Mouse (Mus musculus) large intestine, adult 2 months (tissue): ENCODE measurements around the gene Slc35f3. TPM values are rescaled to one million over a fixed set of nuclear protein-coding genes. Genes with fewer than 3 reads are reported as not detected.

Experiments used
- DNase-seq: peaks from one replicate; pipeline ENCODE4 v3.0.0-alpha.2; 2012; ENCODE audit warnings: low read depth, low spot score
- WGBS: fragments of 180-500 bp; shearing (Covaris S2); methylation state at CpG from one replicate; pipeline ENCODE4 v1.1.7; 2018; 5-methylcytosine and 5-hydroxymethylcytosine counted together
- polyA plus RNA-seq: library from polyadenylated mRNA; depleted of rRNA; stranded (reverse); fragments of >200 nt; gene quantifications from 2 replicates; pipeline ENCODE4 v1.2.3, GENCODE M21; 2012

Slc35f3 gene
- polyA plus RNA-seq, 1 experiment, result 0.05 TPM

GRCm38 (mm10) chr8:126326136-126326535 lies 27.8 kb downstream of the Slc35f3 start:
- WGBS, result 47% methylated on average over 1 of the region's 1 CpGs
- no peak for DNase-seq

DNA sequence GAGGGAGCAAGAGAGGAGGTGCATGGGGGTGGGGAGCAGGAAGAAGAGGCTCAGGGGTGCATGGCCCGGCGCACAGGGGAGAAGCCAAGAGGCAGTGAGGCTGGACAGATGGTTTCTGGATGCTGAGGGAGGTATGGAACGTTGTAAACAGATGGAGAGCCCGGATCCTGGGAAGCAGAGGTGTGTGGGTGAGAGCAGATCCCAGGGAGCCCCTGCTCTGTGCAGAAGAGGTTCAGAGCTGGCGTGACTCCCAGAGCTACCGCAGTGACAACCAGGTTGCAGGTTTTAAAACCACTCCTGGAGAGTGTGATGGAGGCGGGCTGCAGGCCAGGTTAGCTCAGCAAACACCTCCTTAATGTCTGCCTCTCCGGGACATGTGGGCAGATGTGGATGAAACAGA lies 28.4 kb downstream of the Slc35f3 start:
- WGBS, result 64% methylated on average over 8 of the region's 8 CpGs
- no peak for DNase-seq

DNA sequence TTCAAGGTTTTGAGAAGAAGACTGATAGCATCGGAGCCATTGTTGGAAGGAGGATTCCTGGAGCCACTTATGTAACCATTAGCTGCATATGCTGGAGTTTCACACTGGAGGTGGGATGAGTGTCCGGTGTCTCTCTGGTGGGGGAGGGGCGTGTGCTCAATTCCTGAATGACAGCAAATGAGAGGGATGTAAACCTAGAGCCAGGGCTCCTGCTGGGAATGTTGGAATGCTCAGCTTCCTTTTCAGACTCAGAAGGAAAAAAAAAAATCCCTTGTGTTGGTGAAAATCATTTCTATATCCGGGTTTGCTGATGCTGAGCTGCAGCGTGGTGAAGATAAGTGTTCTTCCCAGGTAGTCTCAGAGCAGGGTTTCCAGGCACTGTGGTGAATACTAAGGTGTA lies 29.4 kb downstream of the Slc35f3 start:
- no peak for DNase-seq
- WGBS, result 56% methylated on average over 5 of the region's 5 CpGs

DNA sequence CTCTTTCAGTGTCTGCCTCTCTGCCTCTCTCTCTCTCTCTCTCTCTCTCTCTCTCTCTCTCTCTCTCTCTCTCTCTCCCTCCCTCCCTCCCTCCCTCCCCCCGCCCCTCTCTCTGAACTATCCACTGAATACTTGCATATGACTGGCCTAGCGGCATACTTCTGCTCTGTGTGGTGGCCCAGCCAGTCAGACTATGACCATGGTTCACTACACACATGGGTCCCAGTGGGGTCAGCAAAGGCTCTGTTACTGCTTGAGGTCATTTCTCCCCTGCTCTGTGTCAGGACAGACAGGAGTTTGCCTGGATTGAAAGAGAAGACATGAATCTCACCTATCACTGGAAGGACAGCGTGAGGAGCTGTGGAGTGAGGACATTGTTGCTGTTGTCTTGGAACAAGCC lies 40.5 kb downstream of the Slc35f3 start:
- DNase-seq, result no peak
- WGBS, result 85% methylated on average over 3 of the region's 3 CpGs

DNA sequence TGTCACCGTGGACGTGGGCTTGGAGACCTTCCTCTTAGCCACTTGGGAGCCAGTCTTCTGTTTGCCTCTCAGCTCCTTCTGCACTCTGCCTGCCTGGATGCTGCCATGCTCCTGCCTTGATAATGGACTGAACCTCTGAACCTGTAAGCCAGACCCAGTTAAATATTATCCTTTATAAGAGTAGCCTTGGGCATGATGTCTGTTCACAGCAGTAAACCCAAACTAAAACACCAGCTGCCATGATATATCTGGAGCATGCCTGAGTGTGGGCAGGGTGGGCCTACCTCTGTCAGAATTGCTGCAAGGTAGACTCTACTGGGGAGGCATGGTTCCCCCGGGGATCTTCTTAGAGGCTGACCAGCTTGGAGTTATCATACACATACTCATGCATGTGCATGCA lies 41.0 kb downstream of the Slc35f3 start:
- 41% methylated on average over 3 of the region's 3 CpGs for WGBS
- DNase-seq, result no peak

- 22% methylated on average over 1 of the region's 1 CpGs for WGBS
- DNase-seq, result no peak
Measured at GRCm38 (mm10) chr8:126341200-126341599, 42.8 kb downstream of the Slc35f3 start.

DNA sequence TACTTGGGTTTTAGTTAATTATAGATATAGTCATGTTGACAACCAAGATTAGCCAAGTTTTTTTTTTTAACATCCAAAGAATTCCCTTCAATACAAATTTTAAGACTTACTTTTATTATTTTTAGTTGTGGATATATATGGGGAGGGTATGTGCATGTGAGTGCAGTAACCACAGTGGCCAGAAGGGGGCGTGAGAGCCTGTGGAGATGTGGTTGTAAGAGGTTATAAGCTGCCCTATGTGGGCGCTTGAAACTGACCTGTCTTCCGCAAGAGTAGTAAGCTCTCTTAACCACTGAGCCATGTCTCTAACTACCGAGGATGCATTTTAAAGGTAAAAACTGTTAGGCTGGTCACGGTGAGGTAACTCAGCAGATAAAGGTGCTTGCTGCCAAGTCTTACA lies 45.1 kb downstream of the Slc35f3 start:
- WGBS, result 83% methylated on average over 5 of the region's 5 CpGs
- no peak for DNase-seq

DNA sequence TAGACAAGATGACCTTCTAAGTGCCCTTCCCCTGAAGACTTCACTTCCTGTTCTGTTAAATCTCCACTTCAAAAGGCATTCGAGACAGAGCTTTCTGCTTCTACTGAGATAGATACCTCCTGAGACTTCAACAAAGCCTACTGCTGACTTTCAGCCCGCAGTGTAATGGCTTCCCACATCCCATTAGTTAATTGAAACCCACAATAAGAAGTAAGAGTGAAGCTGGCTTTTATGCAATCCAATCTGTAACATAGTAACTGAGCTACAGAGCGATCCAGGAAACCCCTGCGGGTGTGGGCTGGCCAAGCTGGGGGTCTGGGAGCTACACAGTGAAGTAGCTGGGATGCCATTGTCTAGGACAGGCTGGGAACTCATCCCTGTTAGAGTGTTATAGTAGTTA lies 46.7 kb downstream of the Slc35f3 start:
- WGBS, result 62% methylated on average over 4 of the region's 4 CpGs
- DNase-seq, result no peak

- DNase-seq, result no peak
- WGBS, result 56% methylated on average over 1 of the region's 1 CpGs
Measured at GRCm38 (mm10) chr8:126353259-126353658, 54.9 kb downstream of the Slc35f3 start.

DNA sequence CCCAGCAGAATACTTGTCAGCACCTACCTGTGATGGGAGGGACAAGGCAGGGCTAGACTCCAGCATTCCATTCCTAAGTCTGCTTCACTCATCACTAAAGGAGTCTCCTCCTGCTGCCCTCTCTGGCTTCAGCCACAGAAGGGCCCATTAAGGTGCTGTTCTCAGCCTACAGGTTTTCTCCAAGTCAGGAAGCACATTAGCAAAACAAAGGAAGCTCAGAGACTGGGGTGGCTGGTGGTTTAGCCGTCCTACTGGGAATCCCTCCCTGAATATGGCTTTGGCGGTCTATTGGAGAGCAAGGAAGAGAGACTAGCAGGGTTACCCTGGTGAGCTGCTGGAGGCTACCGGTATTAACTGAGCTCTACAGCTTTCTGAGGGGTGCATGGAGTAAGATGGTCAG lies 59.6 kb downstream of the Slc35f3 start:
- WGBS, result 55% methylated on average over 3 of the region's 3 CpGs
- DNase-seq, result no peak

DNA sequence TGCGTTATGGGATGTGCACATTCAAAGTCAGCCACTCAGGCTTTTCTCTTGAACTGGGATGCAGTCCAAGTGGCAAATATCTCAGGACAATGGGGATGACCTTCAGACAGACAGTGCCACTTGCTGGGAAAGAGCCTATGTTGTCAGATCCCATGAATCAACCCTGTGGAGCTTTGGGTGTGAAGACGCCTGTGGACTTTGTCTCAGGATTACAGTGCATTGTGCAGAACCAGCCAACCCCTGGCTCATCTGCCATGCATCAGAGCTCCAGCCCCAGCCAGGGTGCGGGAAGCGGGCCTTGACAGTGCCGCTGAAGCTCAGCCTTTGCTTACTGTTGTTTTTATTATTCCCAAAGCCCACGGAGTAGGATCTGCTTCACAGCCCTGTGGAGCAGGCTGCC lies 60.9 kb downstream of the Slc35f3 start:
- 62% methylated on average over 6 of the region's 6 CpGs for WGBS
- no peak for DNase-seq

GRCm38 (mm10) chr8:126360106-126360505 lies 61.7 kb downstream of the Slc35f3 start:
- WGBS, result 58% methylated on average over 11 of the region's 11 CpGs
- no peak for DNase-seq

- 59% methylated on average over 5 of the region's 5 CpGs for WGBS
- no peak for DNase-seq
Measured at GRCm38 (mm10) chr8:126360701-126361100, 62.3 kb downstream of the Slc35f3 start.

- 59% methylated on average over 3 of the region's 3 CpGs for WGBS
- no peak for DNase-seq
Measured at GRCm38 (mm10) chr8:126366251-126366650, 67.9 kb downstream of the Slc35f3 start.

- 81% methylated on average over 10 of the region's 10 CpGs for WGBS
- DNase-seq, result no peak
Measured at GRCm38 (mm10) chr8:126368349-126369054, 70.1 kb downstream of the Slc35f3 start.

- DNase-seq, result no peak
- WGBS, result 80% methylated on average over 3 of the region's 3 CpGs
Measured at GRCm38 (mm10) chr8:126371871-126372270, 73.5 kb downstream of the Slc35f3 start.

- 77% methylated on average over 6 of the region's 6 CpGs for WGBS
- DNase-seq, result no peak
Measured at GRCm38 (mm10) chr8:126379580-126379979, 81.2 kb downstream of the Slc35f3 start.

- WGBS, result 33% methylated on average over 2 of the region's 2 CpGs
- no peak for DNase-seq
Measured at GRCm38 (mm10) chr8:126380141-126380540, 81.8 kb downstream of the Slc35f3 start.

DNA sequence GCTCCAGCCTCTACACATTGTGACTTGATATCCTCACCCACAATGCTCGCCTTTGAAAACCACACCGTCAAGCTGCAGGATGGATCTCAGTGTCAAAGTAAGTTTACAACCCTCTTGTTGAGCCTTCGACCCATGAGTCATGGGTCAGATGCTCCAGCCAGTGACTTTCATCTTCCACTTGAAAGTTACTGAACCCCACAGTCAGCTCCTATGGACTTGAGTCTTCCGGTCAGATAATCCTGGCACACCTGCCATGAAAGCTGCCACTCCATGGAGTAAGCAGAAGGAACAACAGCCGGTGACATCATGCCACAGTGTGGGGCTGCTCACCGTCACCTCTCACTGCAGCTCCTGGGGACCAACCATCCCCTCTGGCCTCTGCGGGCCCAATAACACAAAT lies 82.9 kb downstream of the Slc35f3 start:
- WGBS, result 71% methylated on average over 7 of the region's 7 CpGs
- no peak for DNase-seq

GRCm38 (mm10) chr8:126382216-126382615 lies 83.9 kb downstream of the Slc35f3 start:
- DNase-seq, result no peak
- 28% methylated on average over 14 of the region's 14 CpGs for WGBS

DNA sequence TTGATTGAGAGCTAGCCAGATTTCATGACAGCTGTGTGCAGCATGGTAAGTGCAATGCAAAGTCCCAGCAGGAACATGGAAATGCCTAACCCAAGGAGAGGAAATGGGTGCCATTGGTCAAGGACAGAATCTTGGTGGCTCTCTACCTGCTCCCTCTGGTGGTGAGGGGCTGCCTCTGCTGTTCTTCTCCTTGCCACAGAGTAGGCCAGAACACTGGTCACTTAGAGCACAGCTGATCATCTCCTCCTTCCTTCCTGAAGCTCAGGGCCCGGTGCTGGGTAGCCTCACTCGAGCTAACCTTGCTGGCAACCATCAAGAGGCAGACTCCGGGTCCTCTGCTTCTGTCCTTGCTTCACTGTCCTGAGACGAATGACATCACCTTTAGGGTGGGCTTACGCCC lies 84.4 kb downstream of the Slc35f3 start:
- no peak for DNase-seq
- WGBS, result 61% methylated on average over 5 of the region's 5 CpGs

DNA sequence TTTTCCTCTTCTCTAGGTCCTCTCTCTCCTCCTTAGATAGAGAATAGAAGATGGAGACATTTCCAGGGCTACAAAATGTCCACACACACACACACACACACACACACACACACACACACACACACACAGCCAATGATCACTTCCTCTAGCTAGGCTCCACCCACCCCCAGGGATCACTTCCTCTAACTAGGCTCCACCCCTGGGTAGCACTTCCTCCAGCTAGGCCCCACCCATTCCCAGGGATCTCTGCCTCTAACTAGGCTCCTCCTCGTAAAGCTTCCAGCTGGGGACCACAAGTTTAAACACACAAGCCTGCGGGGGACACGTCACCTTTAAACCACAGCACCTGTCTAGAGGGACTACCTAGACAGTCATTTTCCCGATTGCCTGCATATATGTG lies 89.2 kb downstream of the Slc35f3 start:
- DNase-seq, result no peak
- 64% methylated on average over 4 of the region's 4 CpGs for WGBS
